Mouse (Mus musculus) 416B (cell line): ENCODE data around the gene Pacs1.

Source experiments
- DNase-seq: peaks from one replicate; pipeline ENCODE4 v3.0.0; 2011; ENCODE audit warnings: low read depth

The Pacs1 gene

GRCm38 (mm10) chr19:5272801-5273733 is at the start of gene Pacs1:
Gene Pacs1 (minus strand): TSS chr19:5273119.
- DNase-seq = peak; percentile 90

GRCm38 (mm10) chr19:5313189-5313588 is 40.3 kb upstream of the Pacs1 start:
- DNase-seq = peak; percentile 55

- DNase-seq = peak; percentile 28
Observed at GRCm38 (mm10) chr19:5309025-5309424, 36.1 kb upstream of the Pacs1 start.

- no peak for DNase-seq
Observed at GRCm38 (mm10) chr19:5306968-5307734, 34.2 kb upstream of the Pacs1 start.

- DNase-seq = peak; percentile 35
Observed at GRCm38 (mm10) chr19:5306279-5306678, 33.4 kb upstream of the Pacs1 start.

- DNase-seq = peak; percentile 89
Observed at GRCm38 (mm10) chr19:5302455-5302854, 29.5 kb upstream of the Pacs1 start.

- DNase-seq = no peak
Observed at GRCm38 (mm10) chr19:5300588-5300987, 27.7 kb upstream of the Pacs1 start.

- DNase-seq = no peak
Observed at GRCm38 (mm10) chr19:5297903-5298800, 25.2 kb upstream of the Pacs1 start, which contains the start of gene Gal3st3. Gene Gal3st3 (plus strand): TSS chr19:5298331.

- no peak for DNase-seq
Observed at GRCm38 (mm10) chr19:5296630-5297029, 23.7 kb upstream of the Pacs1 start.

GRCm38 (mm10) chr19:5295736-5296075 is 22.8 kb upstream of the Pacs1 start:
- no peak for DNase-seq

GRCm38 (mm10) chr19:5294972-5295735 is 22.2 kb upstream of the Pacs1 start, which contains the start of gene Sf3b2:
Gene Sf3b2 (minus strand): TSS chr19:5295455.
- peak; percentile 100 for DNase-seq

GRCm38 (mm10) chr19:5278381-5278780 is 5.5 kb upstream of the Pacs1 start:
- DNase-seq = no peak

GRCm38 (mm10) chr19:5277140-5277539 is 4.2 kb upstream of the Pacs1 start:
- DNase-seq = peak; percentile 44

GRCm38 (mm10) chr19:5276531-5276930 is 3.6 kb upstream of the Pacs1 start:
- DNase-seq = no peak

- DNase-seq = no peak
Observed at GRCm38 (mm10) chr19:5275736-5276135, 2.8 kb upstream of the Pacs1 start.

- no peak for DNase-seq
Observed at GRCm38 (mm10) chr19:5274641-5275040, 1.7 kb upstream of the Pacs1 start.

- DNase-seq = peak; percentile 32
Observed at GRCm38 (mm10) chr19:5273916-5274315, 997 bp upstream of the Pacs1 start.

GRCm38 (mm10) chr19:5272326-5272795 is 558 bp downstream of the Pacs1 start:
- DNase-seq = no peak

GRCm38 (mm10) chr19:5271430-5271829 is 1.5 kb downstream of the Pacs1 start:
- DNase-seq = no peak

- DNase-seq = no peak
Observed at GRCm38 (mm10) chr19:5269392-5269791, 3.5 kb downstream of the Pacs1 start.

- no peak for DNase-seq
Observed at GRCm38 (mm10) chr19:5268875-5269274, 4.0 kb downstream of the Pacs1 start.
